9 mouse cellular contexts compared by ENCODE assay signal in genomic region chr7:16099901-16100300, GRCm38 (mm10). TPM values are rescaled to one million over a fixed set of nuclear protein-coding genes. Genes with fewer than 3 reads are reported as not detected.
DNase-seq lines count a peak whose midpoint lies in the region; ATAC-seq and TF ChIP-seq lines count a peak whose summit lies in the region.
"Had no signal": no experiment of that assay in that cellular context is flagged by ENCODE, and none has a peak within 500 bp of the region (broad histone marks: within the 10 kb centered on the region; RNA-seq: fewer than 3 reads in every experiment).

No protein-coding gene starts in this region.

- peaks cover 9% of the 10 kb centered on the region; the same call in 1 of the 2 replicates for H3K27me3 ChIP-seq in kidney, embryonic 15.5 days
- H3K27me3 ChIP-seq in hindbrain, postnatal 0 days (ENCODE audit: insufficient read depth, low read length) = no peaks in the 10 kb centered on the region
- H3K27me3 ChIP-seq in midbrain, embryonic 16.5 days (ENCODE audit: control insufficient read depth, insufficient read depth, low read depth, low read length) = peaks cover 2% of the 10 kb centered on the region; the same call in 1 of the 2 replicates

- no peak for TF ChIP-seq CTCF in cortical plate, adult 2 months (IDR thresholded peaks at IDR 0.05; ENCODE audit: extremely low read depth, insufficient read depth, low read length)
- no peak for TF ChIP-seq CTCF in hindbrain, postnatal 0 days (IDR thresholded peaks at IDR 0.05; ENCODE audit: low read depth)

- peak overlapping the region; percentile 82 for H3K4me3 ChIP-seq in kidney, embryonic 15.5 days (replicated peaks)
- H3K4me3 ChIP-seq in cortical plate, adult 2 months (ENCODE audit: insufficient read depth, low read length) = peak overlapping the region; percentile 47; the same call in 1 of the 2 replicates
- H3K4me3 ChIP-seq in hindbrain, postnatal 0 days (ENCODE audit: low read length) = no peak overlapping the region
- 0 out of 2 replicates have a peak overlapping the region, but pooled peaks have one; percentile 94 for H3K4me3 ChIP-seq in midbrain, embryonic 16.5 days (ENCODE audit: low read depth, low read length)

- no peak for ATAC-seq in kidney, embryonic 15.5 days (replicated peaks; ENCODE audit: low FRiP score)
- no peak for ATAC-seq in hindbrain, postnatal 0 days
- ATAC-seq in midbrain, embryonic 16.5 days = no peak

- no peak for TF ChIP-seq POLR2A in cortical plate, adult 2 months (IDR thresholded peaks at IDR 0.05; ENCODE audit: extremely low read depth, insufficient read depth, low read length)

- H3K27ac ChIP-seq in kidney, embryonic 15.5 days = no peak overlapping the region
- no peak overlapping the region for H3K27ac ChIP-seq in cortical plate, adult 2 months (ENCODE audit: insufficient read depth, low read length)
- H3K27ac ChIP-seq in hindbrain, postnatal 0 days = no peak overlapping the region
- no peak overlapping the region for H3K27ac ChIP-seq in midbrain, embryonic 16.5 days (ENCODE audit: low read length)

- H3K4me2 ChIP-seq in kidney, embryonic 15.5 days = peak overlapping the region; percentile 70
- H3K4me2 ChIP-seq in hindbrain, postnatal 0 days (ENCODE audit: low read depth, low read length) = peak overlapping the region; percentile 90
- H3K4me2 ChIP-seq in midbrain, embryonic 16.5 days (ENCODE audit: low read length) = peak overlapping the region; percentile 79

- peak overlapping the region; percentile 97; the same call in 1 of the 2 replicates for H3K9ac ChIP-seq in kidney, embryonic 15.5 days
- H3K9ac ChIP-seq in hindbrain, postnatal 0 days (replicated peaks; ENCODE audit: low read length) = peak overlapping the region; percentile 91; the same call in 1 of the 2 replicates
- peak overlapping the region; percentile 97 for H3K9ac ChIP-seq in midbrain, embryonic 16.5 days (ENCODE audit: low read depth, low read length)

- H3K4me1 ChIP-seq in kidney, embryonic 15.5 days = peaks cover 27% of the 10 kb centered on the region
- H3K4me1 ChIP-seq in cortical plate, adult 2 months (ENCODE audit: control insufficient read depth, insufficient read depth, low read length) = peaks cover 20% of the 10 kb centered on the region
- peaks cover 23% of the 10 kb centered on the region for H3K4me1 ChIP-seq in hindbrain, postnatal 0 days (ENCODE audit: insufficient read depth, low read length)
- H3K4me1 ChIP-seq in midbrain, embryonic 16.5 days (ENCODE audit: control insufficient read depth, insufficient read depth, low read length) = peaks cover 21% of the 10 kb centered on the region

- no peak for DNase-seq in kidney, postnatal 14 days
- DNase-seq in hindbrain, postnatal 0 days (ENCODE audit: low spot score) = no peak
- no peak for DNase-seq in thymus, postnatal 36 days
- no peak for DNase-seq in adrenal gland, postnatal 14 days
- no peak for DNase-seq in cerebellum, postnatal 25 days

- 92% methylated on average over 4 of the region's 4 CpGs for WGBS in kidney, embryonic 15.5 days
- 85% methylated on average over 4 of the region's 4 CpGs for WGBS in hindbrain, postnatal 0 days
- 93% methylated on average over 4 of the region's 4 CpGs for WGBS in midbrain, embryonic 16.5 days

- H3K9me3 ChIP-seq in kidney, embryonic 15.5 days (replicated peaks) = no peaks in the 10 kb centered on the region
- H3K9me3 ChIP-seq in hindbrain, postnatal 0 days (ENCODE audit: low read length) = no peaks in the 10 kb centered on the region
- H3K9me3 ChIP-seq in midbrain, embryonic 16.5 days (replicated peaks; ENCODE audit: control insufficient read depth, low read length, poor library complexity, severe bottlenecking) = no peaks in the 10 kb centered on the region

- peaks cover 43% of the 10 kb centered on the region for H3K36me3 ChIP-seq in kidney, embryonic 15.5 days
- peaks cover 3% of the 10 kb centered on the region; the same call in 1 of the 2 replicates for H3K36me3 ChIP-seq in hindbrain, postnatal 0 days (ENCODE audit: insufficient read depth, low read length)
- H3K36me3 ChIP-seq in midbrain, embryonic 16.5 days (ENCODE audit: control insufficient read depth, insufficient read depth, low read length) = peaks cover 3% of the 10 kb centered on the region; the same call in 1 of the 2 replicates

RNA-seq across cellular contexts. Expression of gene Napa, which starts 1.6 kb away (rescaled TPM):
- polyA plus RNA-seq in kidney, embryonic 15.5 days (2015; fragmentation: Nextera tagmentation; extraction: Ambion mirVana) = 178 and 203 TPM in 2 replicates
- 436 and 444 TPM in 2 replicates for polyA plus RNA-seq in cortical plate, adult 2 months (2012; rRNA removed)
- 413 and 441 TPM in 2 replicates for total RNA-seq in hindbrain, postnatal 0 days (2014; rRNA removed)
- polyA plus RNA-seq in hindbrain, postnatal 0 days (2015; fragmentation: Nextera tagmentation; extraction: Ambion mirVana) = 253 and 256 TPM in 2 replicates
- 218 and 245 TPM in 2 replicates for polyA plus RNA-seq in midbrain, embryonic 16.5 days (2015; fragmentation: Nextera tagmentation; extraction: Ambion mirVana)
- 117 and 128 TPM in 2 replicates for total RNA-seq in adrenal gland, postnatal 14 days (2021)

RNA-seq across cellular contexts. Expression of gene Kptn, which starts 19.8 kb away (rescaled TPM):
- polyA plus RNA-seq in kidney, embryonic 15.5 days (2015; fragmentation: Nextera tagmentation; extraction: Ambion mirVana) = 30.0 and 37.5 TPM in 2 replicates
- 51.3 and 58.5 TPM in 2 replicates for polyA plus RNA-seq in cortical plate, adult 2 months (2012; rRNA removed)
- 33.3 and 41.7 TPM in 2 replicates for total RNA-seq in hindbrain, postnatal 0 days (2014; rRNA removed)
- 33.2 and 35.8 TPM in 2 replicates for polyA plus RNA-seq in hindbrain, postnatal 0 days (2015; fragmentation: Nextera tagmentation; extraction: Ambion mirVana)
- polyA plus RNA-seq in midbrain, embryonic 16.5 days (2015; fragmentation: Nextera tagmentation; extraction: Ambion mirVana) = 50.6 and 53.6 TPM in 2 replicates
- total RNA-seq in adrenal gland, postnatal 14 days (2021) = 22.3 and 24.7 TPM in 2 replicates

RNA-seq across cellular contexts. Expression of gene Slc8a2, which starts 29.7 kb away (rescaled TPM):
- 0.09 and 0.19 TPM in 2 replicates for polyA plus RNA-seq in kidney, embryonic 15.5 days (2015; fragmentation: Nextera tagmentation; extraction: Ambion mirVana)
- polyA plus RNA-seq in cortical plate, adult 2 months (2012; rRNA removed) = 164 and 183 TPM in 2 replicates
- total RNA-seq in hindbrain, postnatal 0 days (2014; rRNA removed) = 78.6 and 79.4 TPM in 2 replicates
- polyA plus RNA-seq in hindbrain, postnatal 0 days (2015; fragmentation: Nextera tagmentation; extraction: Ambion mirVana) = 1.2 TPM in 2 replicates
- polyA plus RNA-seq in midbrain, embryonic 16.5 days (2015; fragmentation: Nextera tagmentation; extraction: Ambion mirVana) = 0.73 and 1.0 TPM in 2 replicates
- total RNA-seq in adrenal gland, postnatal 14 days (2021) = 3.6 and 4.1 TPM in 2 replicates
- total RNA-seq: neutrophil, adult 5-6 weeks had no signal

RNA-seq across cellular contexts. Expression of gene Zfp541, which starts 38.3 kb away (rescaled TPM):
- 0.13 TPM in 1 of 2 replicates, not detected in the other for polyA plus RNA-seq in kidney, embryonic 15.5 days (2015; fragmentation: Nextera tagmentation; extraction: Ambion mirVana)
- polyA plus RNA-seq in cortical plate, adult 2 months (2012; rRNA removed) = 0.45 and 0.52 TPM in 2 replicates
- total RNA-seq in hindbrain, postnatal 0 days (2014; rRNA removed) = 0.31 and 0.72 TPM in 2 replicates
- 0.15 and 0.24 TPM in 2 replicates for polyA plus RNA-seq in hindbrain, postnatal 0 days (2015; fragmentation: Nextera tagmentation; extraction: Ambion mirVana)
- polyA plus RNA-seq in midbrain, embryonic 16.5 days (2015; fragmentation: Nextera tagmentation; extraction: Ambion mirVana) = 0.14 and 0.15 TPM in 2 replicates
- 0.07 and 0.08 TPM in 2 replicates for total RNA-seq in adrenal gland, postnatal 14 days (2021)

RNA-seq across cellular contexts. Expression of gene Bicra, which starts 52.2 kb away (rescaled TPM):
- polyA plus RNA-seq in kidney, embryonic 15.5 days (2015; fragmentation: Nextera tagmentation; extraction: Ambion mirVana) = 7.5 and 8.1 TPM in 2 replicates
- 7.8 and 8.5 TPM in 2 replicates for polyA plus RNA-seq in cortical plate, adult 2 months (2012; rRNA removed)
- total RNA-seq in hindbrain, postnatal 0 days (2014; rRNA removed) = 6.2 and 8.5 TPM in 2 replicates
- polyA plus RNA-seq in hindbrain, postnatal 0 days (2015; fragmentation: Nextera tagmentation; extraction: Ambion mirVana) = 3.4 and 3.8 TPM in 2 replicates
- 5.9 and 7.7 TPM in 2 replicates for polyA plus RNA-seq in midbrain, embryonic 16.5 days (2015; fragmentation: Nextera tagmentation; extraction: Ambion mirVana)
- 16.1 and 16.7 TPM in 2 replicates for total RNA-seq in adrenal gland, postnatal 14 days (2021)

Comparison
In these comparisons a context has a peak if more than half of its experiments do, and no peak if none do; other contexts are left out.
1. RNA of gene Slc8a2, which starts 29.7 kb away (polyA plus RNA-seq): 164 to 183 TPM in cortical plate, adult 2 months; 1.2 TPM in hindbrain, postnatal 0 days, 0.73 to 1.0 TPM in midbrain, embryonic 16.5 days and 0.09 to 0.19 TPM in kidney, embryonic 15.5 days; every median in the first group is over 10 times any median in the second.
2. Peak in every context shown above with its lines, with median percentiles within 50 percentile points of each other: H3K4me2 ChIP-seq and H3K9ac ChIP-seq.